Mouse (Mus musculus): Measurements from ENCODE around the gene Frs2. TPM values are rescaled to one million over a fixed set of nuclear protein-coding genes. Genes with fewer than 3 reads are reported as not detected.

Gene Frs2
- total and polyA plus RNA-seq, 3 experiments, result 16.6 to 105 (median 19.6) TPM

DNA sequence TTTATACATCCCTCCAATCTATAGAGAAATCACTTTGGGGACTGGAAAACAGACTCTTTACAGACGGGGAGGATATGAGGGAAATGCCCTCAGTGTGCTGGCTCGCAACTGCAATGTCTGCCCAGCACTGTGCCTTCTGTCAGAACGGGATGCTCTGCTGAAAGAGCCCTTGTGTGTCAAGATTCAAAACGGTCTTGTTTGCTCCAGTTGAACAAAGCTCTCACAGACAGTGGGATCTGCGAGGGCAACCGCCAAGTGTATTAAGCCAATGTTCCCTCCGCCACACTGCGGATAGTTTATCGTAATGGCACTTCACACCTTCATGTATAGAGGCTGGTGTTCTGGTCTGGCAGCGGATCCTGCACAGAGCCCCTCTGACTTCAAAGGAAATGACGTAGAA lies 14.3 kb upstream of the Frs2 start:
- ATAC-seq (ENCODE audit: extremely low read depth, insufficient number of reproducible peaks, low FRiP score, poor library complexity, severe bottlenecking) (no peak), DNase-seq (ENCODE audit: low spot score) (no peak)
- H3K4me1 ChIP-seq (ENCODE audit: insufficient read depth, low read depth, low read length), result peaks cover 15% of the 10 kb centered on the region
- H3K27me3 ChIP-seq (ENCODE audit: insufficient read depth, low read length), result peaks cover 9% of the 10 kb centered on the region; the same call in 1 of the 2 replicates
- H3K4me3 ChIP-seq (ENCODE audit: low read depth, low read length), result no peak overlapping the region
- H3K9me3 ChIP-seq (replicated peaks), result no peaks in the 10 kb centered on the region
- TF ChIP-seq CTCF (IDR thresholded peaks at IDR 0.05; ENCODE audit: low read depth, low read length), result no peak
- TF ChIP-seq TAL1 (conservative IDR thresholded peaks at IDR 0.05; ENCODE audit: low read depth, low read length), result no peak
- TF ChIP-seq GATA1 (IDR thresholded peaks at IDR 0.05; ENCODE audit: borderline replicate concordance, low read length), result no peak
- TF ChIP-seq GATA2 (IDR thresholded peaks at IDR 0.05; ENCODE audit: borderline replicate concordance, low read depth, low read length), result no peak
- TF ChIP-seq POLR2AphosphoS5 (IDR thresholded peaks at IDR 0.05; ENCODE audit: insufficient replicate concordance, low read depth, low read length), result no peak
- H3K36me3 ChIP-seq (replicated peaks), result no peaks in the 10 kb centered on the region

DNA sequence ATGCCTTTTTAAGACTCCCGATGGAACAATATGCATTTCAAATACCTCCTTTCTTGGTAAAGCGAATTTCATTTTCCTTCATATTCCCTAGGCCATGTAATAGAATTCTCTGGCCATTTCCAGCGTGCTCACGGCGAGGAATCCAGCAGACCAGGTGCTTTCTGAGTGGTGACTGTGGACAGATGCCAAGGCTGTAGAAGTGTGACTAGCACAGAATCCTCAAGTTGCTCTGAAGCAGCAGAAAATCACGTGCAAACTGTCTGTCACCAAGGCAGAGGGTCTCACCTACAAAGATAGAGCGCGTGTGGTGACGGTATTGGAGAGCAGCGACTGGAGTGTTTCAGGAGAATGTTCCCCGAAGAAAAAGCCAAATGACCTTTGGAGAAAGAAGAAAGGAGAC lies 11.8 kb upstream of the Frs2 start:
- Histone ChIP-seq H3K4me3 (ENCODE audit: low read depth, low read length) (no peak overlapping the region), H3K36me3 (replicated peaks) (no peaks in the 10 kb centered on the region), H3K4me1 (ENCODE audit: insufficient read depth, low read depth, low read length) (peaks cover 7% of the 10 kb centered on the region; the same call in 1 of the 2 replicates), H3K27me3 (ENCODE audit: insufficient read depth, low read length) (peaks cover 8% of the 10 kb centered on the region; the same call in 1 of the 2 replicates), H3K9me3 (replicated peaks) (no peaks in the 10 kb centered on the region)
- no peak for ATAC-seq (ENCODE audit: extremely low read depth, insufficient number of reproducible peaks, low FRiP score, poor library complexity, severe bottlenecking)
- no peak for TF ChIP-seq TAL1 (conservative IDR thresholded peaks at IDR 0.05; ENCODE audit: low read depth, low read length)
- no peak for TF ChIP-seq GATA2 (IDR thresholded peaks at IDR 0.05; ENCODE audit: borderline replicate concordance, low read depth, low read length)
- no peak for DNase-seq (ENCODE audit: low spot score)

DNA sequence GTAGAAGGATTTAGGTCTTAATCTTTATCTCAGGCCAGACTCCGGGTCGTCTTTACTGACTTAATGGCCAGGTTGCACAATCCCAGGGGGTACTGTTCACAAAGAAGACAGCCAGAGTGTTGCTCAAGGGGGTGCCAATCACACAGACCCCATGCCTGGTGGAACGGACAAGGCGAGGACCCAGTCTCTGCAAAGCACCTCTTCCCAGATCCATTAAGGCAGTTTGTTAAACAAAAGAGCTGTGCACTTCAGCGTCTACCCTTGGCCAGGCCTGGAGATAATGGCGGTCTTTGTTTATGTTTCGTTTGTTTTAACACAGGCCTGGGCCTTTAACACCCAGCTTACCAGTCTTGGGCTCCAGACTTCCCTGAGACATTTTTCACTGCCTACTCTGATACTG lies 3.9 kb upstream of the Frs2 start:
- Histone ChIP-seq H3K9me3 (replicated peaks) (no peaks in the 10 kb centered on the region), H3K36me3 (replicated peaks) (no peaks in the 10 kb centered on the region), H3K27me3 (ENCODE audit: insufficient read depth, low read length) (no peaks in the 10 kb centered on the region), H3K4me3 (ENCODE audit: low read depth, low read length) (no peak overlapping the region), H3K4me1 (ENCODE audit: insufficient read depth, low read depth, low read length) (peaks cover 32% of the 10 kb centered on the region)
- TF ChIP-seq POLR2AphosphoS5 (IDR thresholded peaks at IDR 0.05; ENCODE audit: insufficient replicate concordance, low read depth, low read length) (no peak), GATA2 (IDR thresholded peaks at IDR 0.05; ENCODE audit: borderline replicate concordance, low read depth, low read length) (no peak), CTCF (IDR thresholded peaks at IDR 0.05; ENCODE audit: low read depth, low read length) (no peak), GATA1 (IDR thresholded peaks at IDR 0.05; ENCODE audit: borderline replicate concordance, low read length) (no peak), TAL1 (conservative IDR thresholded peaks at IDR 0.05; ENCODE audit: low read depth, low read length) (no peak)
- DNase-seq (ENCODE audit: low spot score), result no peak
- ATAC-seq (ENCODE audit: extremely low read depth, insufficient number of reproducible peaks, low FRiP score, poor library complexity, severe bottlenecking), result no peak

DNA sequence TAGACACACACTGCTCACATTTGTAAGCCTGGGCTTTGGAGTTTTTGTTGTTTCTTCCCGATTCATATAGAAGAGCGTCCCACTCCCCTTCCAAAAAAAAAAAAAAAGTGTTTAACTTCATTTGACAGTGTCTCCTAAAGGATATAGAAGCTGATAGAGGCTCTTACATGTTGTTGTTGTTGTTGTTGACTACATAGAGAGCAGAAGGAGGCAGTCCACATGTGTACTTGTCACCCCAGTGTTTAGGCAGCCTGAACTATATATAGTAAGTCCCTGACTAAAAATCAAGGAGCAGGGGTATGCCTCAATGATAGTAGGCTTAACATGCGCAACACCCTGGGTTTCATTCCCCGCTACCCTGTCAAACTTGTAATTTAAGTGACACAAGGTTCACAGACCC lies 3.3 kb upstream of the Frs2 start:
- DNase-seq (ENCODE audit: low spot score), result no peak
- TF ChIP-seq GATA2 (IDR thresholded peaks at IDR 0.05; ENCODE audit: borderline replicate concordance, low read depth, low read length) (no peak), GATA1 (IDR thresholded peaks at IDR 0.05; ENCODE audit: borderline replicate concordance, low read length) (no peak), CTCF (IDR thresholded peaks at IDR 0.05; ENCODE audit: low read depth, low read length) (no peak), POLR2AphosphoS5 (IDR thresholded peaks at IDR 0.05; ENCODE audit: insufficient replicate concordance, low read depth, low read length) (no peak), TAL1 (conservative IDR thresholded peaks at IDR 0.05; ENCODE audit: low read depth, low read length) (no peak)

DNA sequence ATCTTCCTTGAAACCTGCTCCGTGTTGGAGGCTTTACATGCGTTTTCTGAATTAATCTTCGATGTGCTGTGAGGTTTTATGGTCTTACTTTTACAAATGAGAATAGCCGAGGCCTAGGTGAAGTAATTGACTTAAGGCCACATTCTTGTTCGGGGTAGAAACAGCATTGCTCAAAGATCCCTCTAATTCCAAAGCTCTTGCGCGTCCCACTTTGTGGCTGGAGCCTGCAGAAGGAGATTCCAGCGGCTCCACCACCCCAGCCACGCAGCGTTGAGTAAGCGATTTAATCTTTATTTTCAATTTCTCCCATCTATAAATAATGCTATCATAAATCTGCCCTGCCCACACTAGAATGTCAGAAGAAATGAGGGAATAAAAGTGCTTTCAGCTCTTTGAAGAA lies 2.9 kb upstream of the Frs2 start:
- Histone ChIP-seq H3K27me3 (ENCODE audit: insufficient read depth, low read length) (no peaks in the 10 kb centered on the region), H3K4me1 (ENCODE audit: insufficient read depth, low read depth, low read length) (peaks cover 36% of the 10 kb centered on the region), H3K9me3 (replicated peaks) (no peaks in the 10 kb centered on the region), H3K36me3 (replicated peaks) (no peaks in the 10 kb centered on the region), H3K4me3 (ENCODE audit: low read depth, low read length) (no peak overlapping the region)
- no peak for ATAC-seq (ENCODE audit: extremely low read depth, insufficient number of reproducible peaks, low FRiP score, poor library complexity, severe bottlenecking)
- no peak for TF ChIP-seq GATA1 (IDR thresholded peaks at IDR 0.05; ENCODE audit: borderline replicate concordance, low read length)
- TF ChIP-seq GATA2 (IDR thresholded peaks at IDR 0.05; ENCODE audit: borderline replicate concordance, low read depth, low read length), result no peak
- TF ChIP-seq CTCF (IDR thresholded peaks at IDR 0.05; ENCODE audit: low read depth, low read length), result no peak
- TF ChIP-seq POLR2AphosphoS5 (IDR thresholded peaks at IDR 0.05; ENCODE audit: insufficient replicate concordance, low read depth, low read length), result no peak
- no peak for TF ChIP-seq TAL1 (conservative IDR thresholded peaks at IDR 0.05; ENCODE audit: low read depth, low read length)
- no peak for DNase-seq (ENCODE audit: low spot score)

More for the DNA sequence above, 3.3 kb upstream of the Frs2 start:
- ATAC-seq (ENCODE audit: extremely low read depth, insufficient number of reproducible peaks, low FRiP score, poor library complexity, severe bottlenecking), result no peak
- Histone ChIP-seq H3K4me1 (ENCODE audit: insufficient read depth, low read depth, low read length) (peaks cover 32% of the 10 kb centered on the region), H3K4me3 (ENCODE audit: low read depth, low read length) (no peak overlapping the region), H3K9me3 (replicated peaks) (no peaks in the 10 kb centered on the region), H3K36me3 (replicated peaks) (no peaks in the 10 kb centered on the region), H3K27me3 (ENCODE audit: insufficient read depth, low read length) (no peaks in the 10 kb centered on the region)

DNA sequence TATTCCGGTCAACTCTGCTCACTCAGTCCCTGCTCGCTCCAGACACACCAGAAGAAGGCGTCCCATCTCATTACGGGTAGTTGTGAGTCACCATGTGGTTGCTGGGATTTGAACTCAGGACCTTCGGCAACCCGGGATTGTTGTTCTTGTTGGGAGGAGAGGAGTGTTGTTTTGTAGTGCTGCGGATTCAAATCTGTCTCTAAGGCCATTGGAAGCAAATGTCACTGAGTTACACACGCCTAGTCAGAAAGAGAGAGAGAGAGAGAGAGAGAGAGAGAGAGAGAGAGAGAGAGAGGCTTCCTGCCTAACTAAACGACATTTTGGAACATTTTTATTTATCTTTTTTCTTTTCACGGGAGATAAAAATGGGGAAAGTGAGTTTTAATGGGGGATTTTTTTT lies 2.4 kb upstream of the Frs2 start:
- no peak for ATAC-seq (ENCODE audit: extremely low read depth, insufficient number of reproducible peaks, low FRiP score, poor library complexity, severe bottlenecking)
- H3K27me3 ChIP-seq (ENCODE audit: insufficient read depth, low read length), result no peaks in the 10 kb centered on the region
- no peak for DNase-seq (ENCODE audit: low spot score)
- TF ChIP-seq GATA1 (IDR thresholded peaks at IDR 0.05; ENCODE audit: borderline replicate concordance, low read length), result no peak
- no peak for TF ChIP-seq POLR2AphosphoS5 (IDR thresholded peaks at IDR 0.05; ENCODE audit: insufficient replicate concordance, low read depth, low read length)
- TF ChIP-seq GATA2 (IDR thresholded peaks at IDR 0.05; ENCODE audit: borderline replicate concordance, low read depth, low read length), result no peak
- TF ChIP-seq TAL1 (conservative IDR thresholded peaks at IDR 0.05; ENCODE audit: low read depth, low read length), result no peak
- no peak for TF ChIP-seq CTCF (IDR thresholded peaks at IDR 0.05; ENCODE audit: low read depth, low read length)
- no peaks in the 10 kb centered on the region for H3K36me3 ChIP-seq (replicated peaks)
- peak overlapping the region; percentile 13; the same call in 1 of the 2 replicates for H3K4me3 ChIP-seq (ENCODE audit: low read depth, low read length)
- H3K4me1 ChIP-seq (ENCODE audit: insufficient read depth, low read depth, low read length), result peaks cover 41% of the 10 kb centered on the region
- H3K9me3 ChIP-seq (replicated peaks), result no peaks in the 10 kb centered on the region
